Mouse (Mus musculus): Measurements from ENCODE around the gene Cebpg.

- TF ChIP-seq POLR2A (IDR thresholded peaks at IDR 0.05; ENCODE audit: borderline replicate concordance, extremely low read depth, insufficient read depth, insufficient read length, poor library complexity, severe bottlenecking) = no peak
- TF ChIP-seq CTCF (IDR thresholded peaks at IDR 0.05; ENCODE audit: borderline replicate concordance, extremely low read depth, insufficient read depth, insufficient read length) = no peak
These were observed 626 bp upstream of the Cebpg start for GRCm38 (mm10) chr7:35056999-35057398.

All from brain, embryonic 14.5 days (tissue).